Mouse (Mus musculus): ENCODE results near the gene Sh3bp2.
"Not testable (repeated sequence)": the region's sequence is repeated elsewhere in the genome, so short reads cannot be mapped to it uniquely, and the experiment has no call there.

Gene Sh3bp2

GRCm38 (mm10) chr5:34573268-34574221 lies 47.9 kb downstream of the Sh3bp2 start, which contains the start of gene Add1:
TSS of gene Add1 (plus strand) at chr5:34573664.
- DNase-seq, result peak; percentile 99

- DNase-seq, result peak; percentile 17
Measured at GRCm38 (mm10) chr5:34574721-34575120, 49.1 kb downstream of the Sh3bp2 start.

DNA sequence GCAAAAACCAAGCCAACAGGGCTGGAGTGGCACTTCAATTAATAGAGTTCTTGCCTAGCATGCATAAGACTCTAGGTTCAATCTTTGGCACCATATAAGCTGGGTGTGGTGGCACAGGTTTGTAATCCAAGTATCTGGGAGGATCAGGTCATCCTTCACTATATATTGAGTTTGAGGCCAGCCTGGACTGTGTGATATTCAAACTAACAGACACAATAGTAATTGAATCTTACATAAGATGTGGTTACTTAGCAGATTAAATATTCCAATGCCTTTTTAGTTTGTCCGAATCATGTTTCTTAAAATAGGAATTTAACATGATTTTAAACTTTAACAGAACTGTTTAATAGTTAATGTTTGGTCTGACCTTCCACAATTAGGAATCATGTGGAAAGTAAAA lies 50.6 kb downstream of the Sh3bp2 start:
- DNase-seq, result no peak

GRCm38 (mm10) chr5:34578038-34578655 lies 52.5 kb downstream of the Sh3bp2 start:
- DNase-seq, result no peak

DNA sequence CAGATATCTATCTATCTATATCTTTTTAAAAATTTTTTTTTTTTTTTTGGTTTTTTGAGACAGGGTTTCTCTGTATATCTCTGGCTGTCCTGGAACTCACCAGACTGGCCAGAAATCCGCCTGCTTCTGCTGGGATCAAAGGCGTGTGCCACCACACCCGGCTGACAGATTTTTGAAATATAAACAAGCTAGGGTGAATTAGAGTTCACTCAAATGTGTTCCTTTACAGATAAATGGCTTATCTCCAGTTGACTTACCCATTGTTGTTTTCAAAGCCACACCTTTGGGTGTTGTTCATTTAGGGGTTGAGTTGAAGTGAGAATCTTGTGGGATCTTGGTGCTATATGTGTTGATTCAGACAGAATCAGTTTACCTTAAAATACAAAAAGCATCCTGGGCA lies 53.7 kb downstream of the Sh3bp2 start:
- DNase-seq, result no peak

GRCm38 (mm10) chr5:34581671-34582313 lies 56.2 kb downstream of the Sh3bp2 start:
- DNase-seq, result not testable (repeated sequence)

DNA sequence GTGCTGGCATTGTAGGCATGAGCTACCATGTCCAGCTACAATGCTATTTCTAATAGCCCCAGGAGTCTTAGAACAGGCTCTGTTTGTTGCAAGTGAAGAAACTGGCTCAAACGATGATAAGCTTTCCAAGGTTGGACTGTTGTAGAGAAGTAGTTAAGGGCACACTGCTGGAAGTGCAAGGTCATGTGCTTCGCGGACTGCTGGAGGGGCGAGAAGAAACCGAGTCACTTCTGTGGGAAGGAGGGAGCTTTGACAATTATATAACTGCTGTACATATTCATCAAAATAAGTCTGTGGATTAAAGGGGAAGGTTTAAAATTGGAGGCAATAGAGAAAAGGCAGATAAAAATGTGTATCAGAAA lies 56.7 kb downstream of the Sh3bp2 start:
- DNase-seq, result no peak

DNA sequence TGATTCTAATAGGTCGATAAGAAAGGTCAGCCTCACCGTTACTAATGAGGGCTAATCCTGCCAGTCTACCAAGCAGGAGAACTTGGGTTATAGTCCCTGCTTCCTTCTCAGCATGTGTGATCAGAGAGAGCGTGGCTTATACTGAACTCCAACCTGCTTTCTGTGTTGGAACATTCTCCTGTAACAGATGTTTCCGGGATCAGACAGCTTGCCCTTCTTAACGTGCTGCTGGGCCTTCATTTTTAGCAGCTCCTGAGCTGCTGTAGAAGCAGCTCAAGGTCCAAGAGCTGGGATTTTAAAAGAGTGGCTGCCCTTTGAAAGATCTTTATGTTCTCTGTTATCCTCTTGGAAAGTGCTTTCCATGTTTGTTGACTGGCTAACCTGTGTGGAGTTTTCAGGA lies 59.6 kb downstream of the Sh3bp2 start:
- DNase-seq, result no peak

GRCm38 (mm10) chr5:34587881-34588280 lies 62.2 kb downstream of the Sh3bp2 start:
- DNase-seq, result no peak

GRCm38 (mm10) chr5:34590059-34590458 lies 64.4 kb downstream of the Sh3bp2 start:
- no peak for DNase-seq

DNA sequence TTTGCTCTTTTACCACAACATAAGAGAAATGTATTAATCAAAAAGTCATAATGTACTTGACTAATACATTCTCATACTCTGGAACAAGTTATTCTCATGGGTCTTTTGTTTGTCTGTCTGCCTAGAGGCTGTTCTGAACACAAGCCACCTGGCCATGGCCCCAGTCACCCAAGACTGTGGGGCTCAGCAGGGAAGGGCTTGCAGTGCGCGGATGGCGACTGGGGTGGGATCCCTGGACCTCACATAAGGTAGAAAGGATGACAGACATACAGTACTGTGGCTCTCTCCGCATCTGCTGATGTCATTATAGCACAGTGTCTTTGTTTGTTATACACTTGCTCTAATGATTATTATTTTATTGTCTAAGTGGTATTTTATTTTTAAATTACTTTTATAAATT lies 65.1 kb downstream of the Sh3bp2 start:
- DNase-seq, result no peak

DNA sequence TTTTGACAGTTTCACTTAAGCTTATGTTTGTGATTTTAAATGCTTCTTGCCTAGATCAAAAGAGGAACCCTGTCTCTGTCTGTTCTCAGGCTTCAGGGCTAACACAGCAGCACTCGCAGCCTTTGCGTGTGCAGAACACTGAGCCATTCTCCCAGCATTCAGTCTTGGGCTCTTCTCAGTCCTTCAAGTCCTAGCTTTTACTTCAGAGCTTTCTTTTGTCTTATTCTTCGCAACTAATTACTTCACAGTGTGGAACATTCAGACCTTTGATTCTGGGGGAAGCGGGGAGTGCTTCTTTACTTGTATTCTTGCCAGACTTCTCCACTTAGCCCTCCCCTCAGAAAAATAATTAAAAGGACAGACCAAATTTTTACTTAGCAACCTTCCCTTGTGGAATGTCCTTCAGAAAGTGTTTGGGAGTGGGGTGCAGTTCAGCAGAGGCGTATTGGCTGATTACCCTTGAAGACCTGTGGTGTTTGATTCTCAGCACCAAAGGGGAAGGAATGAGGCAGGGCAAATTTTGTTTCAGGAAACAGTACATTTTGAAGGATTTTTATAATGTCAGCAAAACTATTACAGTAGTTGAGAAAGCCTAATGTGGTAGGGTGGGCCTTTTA lies 65.9 kb downstream of the Sh3bp2 start:
- no peak for DNase-seq

DNA sequence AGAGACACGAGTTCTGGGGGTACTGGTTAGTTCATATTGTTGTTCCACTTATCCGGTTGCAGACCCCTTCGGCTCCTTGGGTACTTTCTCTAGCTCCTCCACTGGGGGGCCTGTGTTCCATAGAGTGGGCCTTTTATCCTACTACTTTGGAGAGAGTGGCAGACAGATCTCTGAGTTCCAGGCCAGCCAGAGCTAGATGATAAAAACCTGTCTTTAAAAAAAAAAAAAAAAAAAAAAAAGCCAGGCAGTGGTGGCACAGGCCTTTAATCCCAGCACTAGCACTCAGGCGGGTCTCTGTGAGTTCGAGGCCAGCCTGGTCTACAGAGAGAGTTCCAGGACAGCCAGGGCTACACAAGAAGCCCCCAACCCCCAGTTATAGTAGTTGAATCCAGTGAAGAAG lies 66.6 kb downstream of the Sh3bp2 start:
- DNase-seq, result not testable (repeated sequence)

GRCm38 (mm10) chr5:34592666-34593065 lies 67.0 kb downstream of the Sh3bp2 start:
- no peak for DNase-seq

GRCm38 (mm10) chr5:34593202-34593727 lies 67.6 kb downstream of the Sh3bp2 start:
- DNase-seq, result no peak

DNA sequence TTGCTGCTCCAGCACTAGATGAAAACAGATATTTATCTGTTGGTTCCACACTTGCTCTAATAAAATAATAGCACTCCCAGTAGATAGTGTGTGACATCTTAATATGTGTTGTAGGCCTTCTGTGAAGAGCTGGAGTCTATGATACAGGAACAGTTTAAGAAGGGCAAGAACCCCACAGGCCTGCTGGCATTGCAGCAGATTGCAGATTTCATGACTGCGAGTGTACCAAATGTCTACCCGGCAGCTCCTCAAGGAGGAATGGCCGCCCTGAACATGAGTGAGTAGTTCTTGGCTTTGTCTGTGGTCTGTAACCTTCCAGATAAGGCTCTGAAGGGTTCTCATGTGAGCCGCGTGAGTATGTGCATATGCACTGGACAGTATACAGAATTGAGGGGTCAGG lies 78.9 kb downstream of the Sh3bp2 start:
- DNase-seq, result no peak

- no peak for DNase-seq
Measured at GRCm38 (mm10) chr5:34607100-34607880, 81.7 kb downstream of the Sh3bp2 start.

DNA sequence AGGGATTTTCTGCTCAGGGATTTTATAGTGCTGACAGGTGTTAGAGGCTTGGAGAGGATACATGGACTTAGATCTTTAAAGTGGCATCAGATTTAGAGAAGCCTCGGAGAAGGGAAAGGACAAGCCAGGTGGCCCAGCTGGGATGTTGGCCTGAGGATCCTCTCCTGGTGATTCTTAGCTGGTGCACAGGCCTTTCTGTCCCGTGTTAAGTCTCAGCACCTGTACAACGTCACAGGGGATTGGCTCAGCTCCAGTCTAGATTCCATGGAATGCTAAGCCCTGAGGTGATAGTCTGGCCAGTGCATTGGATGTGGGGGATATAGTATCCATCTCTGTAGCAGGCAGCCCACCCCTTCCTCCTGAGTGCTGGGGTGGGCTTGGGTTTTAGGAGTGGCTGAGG lies 82.6 kb downstream of the Sh3bp2 start:
- no peak for DNase-seq

DNA sequence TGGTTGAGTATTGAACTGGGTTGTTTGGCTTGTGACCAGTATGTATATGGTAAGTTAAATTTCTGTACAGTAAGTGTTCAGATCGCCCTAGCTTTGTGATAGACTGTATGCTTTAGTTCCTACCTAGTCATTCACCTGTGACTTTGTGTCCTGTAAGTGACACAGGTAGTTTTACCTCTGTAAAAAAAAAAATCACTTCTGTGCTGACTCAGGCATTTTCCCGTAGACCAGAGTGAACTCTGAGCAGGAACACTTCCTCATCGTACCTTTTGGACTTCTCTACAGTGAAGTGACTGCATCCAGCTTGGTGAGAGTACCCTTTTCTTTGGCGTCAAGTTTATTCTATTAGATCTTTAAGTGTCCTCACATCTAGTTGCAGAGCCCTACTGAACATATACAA lies 84.3 kb downstream of the Sh3bp2 start:
- no peak for DNase-seq
